Mouse (Mus musculus) spleen, postnatal 4 days (tissue): ENCODE data around the gene Ceacam5.

Experiments
- DNase-seq, 2 experiments: peaks; one replicate each; pipeline ENCODE4 v3.0.0; 2022; ENCODE audit warnings: low spot score in 2 of 2

The Ceacam5 gene

DNA sequence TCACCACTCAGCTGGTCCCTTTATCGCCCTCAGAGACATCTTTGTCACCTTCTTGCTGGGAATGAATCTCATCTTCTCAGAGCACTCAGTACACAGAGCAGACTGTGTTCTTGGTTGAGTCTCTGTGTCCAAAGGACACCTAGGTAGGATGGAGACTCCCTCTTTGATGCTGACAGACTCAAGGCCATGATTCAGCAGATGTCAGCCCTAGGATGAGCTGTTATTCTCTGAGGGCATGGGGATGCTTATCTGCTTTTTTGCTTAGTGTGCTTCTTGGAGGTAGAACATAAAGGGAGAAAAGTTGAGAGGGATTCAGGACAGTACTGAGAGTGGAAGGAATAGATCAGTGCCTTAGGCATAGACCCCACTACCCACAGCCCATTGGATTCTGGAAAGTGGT lies at the start of gene Ceacam5:
TSS of gene Ceacam5 (plus strand) at position 301 of the 400 bp plus-strand sequence.
- no peak for DNase-seq
